Mouse (Mus musculus): ENCODE results near the gene Cachd1. TPM values are rescaled to one million over a fixed set of nuclear protein-coding genes. Genes with fewer than 3 reads are reported as not detected.

The Cachd1 gene
- total and polyA plus RNA-seq, 3 experiments = 2.0 to 5.1 (median 3.5) TPM

DNA sequence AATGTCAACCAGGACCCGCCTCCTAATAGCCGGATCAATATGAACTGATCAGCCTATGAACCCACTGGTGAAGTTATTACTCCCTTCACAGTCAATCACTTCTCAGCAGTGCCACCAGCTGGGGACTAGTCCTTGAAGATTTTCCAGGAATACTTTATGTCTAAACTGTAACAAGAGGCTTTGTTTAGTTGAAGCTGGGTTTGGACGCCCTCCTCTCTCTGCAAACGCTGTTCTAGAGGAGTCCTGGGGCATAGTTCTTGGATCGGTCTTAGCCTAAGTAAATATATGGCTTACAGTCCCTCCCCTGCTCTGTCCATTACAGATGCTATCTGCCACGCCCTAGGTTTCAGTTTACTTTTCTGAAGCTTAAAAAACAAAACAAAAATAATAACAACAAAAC lies 60.7 kb downstream of the Cachd1 start:
- H3K27ac ChIP-seq = no peak overlapping the region
- no peak overlapping the region for H3K9ac ChIP-seq (ENCODE audit: low read depth, low read length)
- no peaks in the 10 kb centered on the region for H3K27me3 ChIP-seq (ENCODE audit: control insufficient read depth, insufficient read depth, low read length)
- H3K36me3 ChIP-seq (ENCODE audit: control insufficient read depth, insufficient read depth, low read length) = no peaks in the 10 kb centered on the region
- no peak for DNase-seq
- H3K4me3 ChIP-seq = no peak overlapping the region
- WGBS = 79% methylated on average over 6 of the region's 6 CpGs
- no peaks in the 10 kb centered on the region for H3K4me1 ChIP-seq (ENCODE audit: control insufficient read depth, insufficient read depth, low read length)
- intact Hi-C loops (cut with DNase I) = no loop called here
- TF ChIP-seq CTCF (IDR thresholded peaks at IDR 0.05) = no peak
- TF ChIP-seq EP300 (IDR thresholded peaks at IDR 0.05; ENCODE audit: insufficient read depth, low read depth, low read length) = no peak
- no peak for TF ChIP-seq POLR2A (IDR thresholded peaks at IDR 0.05; ENCODE audit: insufficient read depth, low read depth, low read length)
- no peaks in the 10 kb centered on the region for H3K79me2 ChIP-seq (replicated peaks; ENCODE audit: control insufficient read depth, insufficient read depth, low read length)

DNA sequence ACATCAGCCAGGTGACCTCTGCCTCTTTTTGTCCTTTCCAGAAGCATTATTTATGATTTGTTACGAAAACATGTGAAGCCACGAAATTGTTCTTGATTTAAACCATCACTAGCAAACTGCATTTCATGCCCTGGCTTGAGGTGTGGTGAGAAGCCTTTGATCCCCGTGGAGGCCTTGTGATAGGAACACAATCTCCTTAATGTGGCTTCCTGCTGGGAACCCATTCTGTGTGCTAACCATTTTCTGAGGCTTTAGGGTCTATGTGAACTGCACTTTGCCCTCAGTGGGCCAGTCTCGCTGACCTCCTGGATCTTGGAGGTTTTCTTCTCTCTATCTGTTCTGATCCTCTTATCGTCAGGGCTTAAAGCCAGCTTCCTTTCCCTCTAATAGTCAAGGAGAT lies 66.2 kb downstream of the Cachd1 start:
- Histone ChIP-seq H3K27ac (no peak overlapping the region), H3K9ac (ENCODE audit: low read depth, low read length) (no peak overlapping the region), H3K36me3 (ENCODE audit: control insufficient read depth, insufficient read depth, low read length) (no peaks in the 10 kb centered on the region), H3K79me2 (replicated peaks; ENCODE audit: control insufficient read depth, insufficient read depth, low read length) (no peaks in the 10 kb centered on the region), H3K4me1 (ENCODE audit: control insufficient read depth, insufficient read depth, low read length) (no peaks in the 10 kb centered on the region), H3K4me3 (no peak overlapping the region), H3K27me3 (ENCODE audit: control insufficient read depth, insufficient read depth, low read length) (no peaks in the 10 kb centered on the region)
- no peak for DNase-seq
- intact Hi-C loops (cut with DNase I) = no loop called here
- 67% methylated on average over 5 of the region's 5 CpGs for WGBS
- TF ChIP-seq POLR2A (IDR thresholded peaks at IDR 0.05; ENCODE audit: insufficient read depth, low read depth, low read length) (no peak), EP300 (IDR thresholded peaks at IDR 0.05; ENCODE audit: insufficient read depth, low read depth, low read length) (no peak), CTCF (IDR thresholded peaks at IDR 0.05) (no peak)

DNA sequence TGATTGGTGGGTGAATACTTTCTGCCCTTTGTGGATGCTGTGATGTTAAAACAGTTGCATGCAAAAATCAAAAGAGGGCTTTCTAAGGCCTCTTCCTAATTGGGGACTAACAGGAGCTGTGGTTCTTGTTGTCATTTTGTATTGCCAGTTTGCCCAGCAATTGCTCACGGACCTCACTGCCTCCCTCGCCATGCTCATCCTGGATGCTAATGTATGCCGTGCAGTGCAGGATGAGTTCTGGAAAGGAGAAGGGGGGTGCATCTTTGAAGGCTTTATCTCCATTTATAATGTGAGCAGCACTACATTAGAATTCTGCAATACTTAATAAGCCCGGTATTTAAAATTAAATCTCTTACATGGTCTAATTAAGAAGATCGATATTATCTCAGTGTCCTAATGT lies 66.6 kb downstream of the Cachd1 start:
- TF ChIP-seq EP300 (IDR thresholded peaks at IDR 0.05; ENCODE audit: insufficient read depth, low read depth, low read length) = no peak
- TF ChIP-seq CTCF (IDR thresholded peaks at IDR 0.05) = no peak
- TF ChIP-seq POLR2A (IDR thresholded peaks at IDR 0.05; ENCODE audit: insufficient read depth, low read depth, low read length) = no peak
- no peak overlapping the region for H3K9ac ChIP-seq (ENCODE audit: low read depth, low read length)
- H3K36me3 ChIP-seq (ENCODE audit: control insufficient read depth, insufficient read depth, low read length) = no peaks in the 10 kb centered on the region
- no peaks in the 10 kb centered on the region for H3K27me3 ChIP-seq (ENCODE audit: control insufficient read depth, insufficient read depth, low read length)
- intact Hi-C loops (cut with DNase I) = no loop called here
- H3K27ac ChIP-seq = no peak overlapping the region
- H3K4me3 ChIP-seq = no peak overlapping the region
- H3K79me2 ChIP-seq (replicated peaks; ENCODE audit: control insufficient read depth, insufficient read depth, low read length) = no peaks in the 10 kb centered on the region
- 96% methylated on average over 5 of the region's 5 CpGs for WGBS
- DNase-seq = no peak
- H3K4me1 ChIP-seq (ENCODE audit: control insufficient read depth, insufficient read depth, low read length) = no peaks in the 10 kb centered on the region

DNA sequence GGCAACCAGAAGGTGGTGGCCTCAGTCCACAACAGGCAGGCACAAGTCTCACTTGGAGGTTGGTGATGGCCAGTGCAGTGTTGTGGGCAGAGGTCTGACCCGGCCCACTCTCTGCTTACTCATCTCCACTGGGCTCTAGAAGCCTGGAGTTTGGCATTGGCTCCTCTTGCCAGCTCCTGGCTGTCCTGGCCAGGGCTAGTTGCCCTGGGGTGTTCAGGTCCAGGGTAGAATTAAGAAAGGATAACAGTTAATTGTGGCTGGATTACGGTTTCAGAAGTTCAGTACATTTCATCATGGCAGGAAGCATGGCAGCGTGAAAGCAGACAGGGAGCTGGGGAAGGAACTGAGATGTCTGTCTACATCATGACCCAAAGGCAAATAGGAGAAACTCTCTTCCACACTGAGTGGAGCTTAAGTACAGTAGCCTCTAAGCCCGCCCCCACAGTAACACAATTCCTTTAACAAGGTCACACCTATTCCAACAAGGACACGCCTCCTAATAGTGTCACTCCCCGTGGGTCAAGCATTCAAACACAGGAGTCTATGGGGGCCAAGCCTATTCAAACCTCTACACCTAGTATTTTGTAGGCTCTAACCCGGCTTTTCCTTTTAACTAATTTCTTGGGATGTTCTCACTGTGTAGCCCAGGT lies 74.5 kb downstream of the Cachd1 start:
- no peak overlapping the region for H3K27ac ChIP-seq
- H3K4me3 ChIP-seq = no peak overlapping the region
- DNase-seq = no peak
- TF ChIP-seq EP300 (IDR thresholded peaks at IDR 0.05; ENCODE audit: insufficient read depth, low read depth, low read length) (no peak), CTCF (IDR thresholded peaks at IDR 0.05) (no peak), POLR2A (IDR thresholded peaks at IDR 0.05; ENCODE audit: insufficient read depth, low read depth, low read length) (no peak)
- no peak overlapping the region for H3K9ac ChIP-seq (ENCODE audit: low read depth, low read length)
- intact Hi-C loops (cut with DNase I) = no loop called here
- H3K36me3 ChIP-seq (ENCODE audit: control insufficient read depth, insufficient read depth, low read length) = no peaks in the 10 kb centered on the region
- no peaks in the 10 kb centered on the region for H3K79me2 ChIP-seq (replicated peaks; ENCODE audit: control insufficient read depth, insufficient read depth, low read length)
- 82% methylated on average over 7 of the region's 7 CpGs for WGBS
- no peaks in the 10 kb centered on the region for H3K27me3 ChIP-seq (ENCODE audit: control insufficient read depth, insufficient read depth, low read length)
- H3K4me1 ChIP-seq (ENCODE audit: control insufficient read depth, insufficient read depth, low read length) = no peaks in the 10 kb centered on the region

DNA sequence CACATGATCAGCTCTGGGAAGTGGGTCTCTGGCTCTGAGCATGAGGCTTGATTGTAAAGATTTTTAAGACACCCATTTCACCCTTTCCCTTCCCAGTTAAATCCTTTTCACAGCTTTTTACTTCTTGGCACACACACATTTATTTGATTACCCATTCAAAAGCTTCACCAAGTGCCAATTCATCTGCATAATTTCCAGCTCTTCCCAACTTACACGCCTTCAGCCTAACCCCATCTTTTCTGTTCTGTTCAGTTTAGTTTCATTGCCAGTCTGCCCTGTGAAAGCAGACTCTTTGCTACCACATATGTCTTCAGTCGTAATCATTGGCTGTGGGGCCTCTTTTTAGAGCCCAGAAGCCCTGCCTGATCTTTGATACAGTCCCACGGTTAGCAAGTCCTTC lies 76.0 kb downstream of the Cachd1 start:
- intact Hi-C loops (cut with DNase I) = no loop called here
- WGBS = 68% methylated on average over 3 of the region's 3 CpGs
- no peak for TF ChIP-seq CTCF (IDR thresholded peaks at IDR 0.05)
- no peak for TF ChIP-seq EP300 (IDR thresholded peaks at IDR 0.05; ENCODE audit: insufficient read depth, low read depth, low read length)
- no peak for TF ChIP-seq POLR2A (IDR thresholded peaks at IDR 0.05; ENCODE audit: insufficient read depth, low read depth, low read length)

DNA sequence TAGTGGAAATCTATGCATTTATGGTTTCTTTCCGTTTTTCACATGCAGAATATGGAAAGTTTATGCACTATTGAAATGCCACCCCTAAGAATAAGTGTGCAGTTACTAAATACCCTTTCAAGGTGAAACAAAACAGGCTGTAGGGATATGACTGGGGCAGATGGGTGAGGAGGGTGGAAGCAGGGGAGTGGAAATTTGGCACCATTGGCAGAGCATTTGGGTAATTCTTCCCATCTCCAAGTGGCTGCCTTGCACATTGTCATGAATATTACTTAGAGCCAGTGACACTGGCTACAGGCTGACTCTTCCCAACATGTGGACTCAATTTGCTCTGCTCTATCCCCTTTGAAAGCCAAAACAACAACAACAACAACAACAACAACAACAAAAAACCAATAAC lies 77.0 kb downstream of the Cachd1 start:
- no peaks in the 10 kb centered on the region; the same call in none of the 2 replicates for H3K4me1 ChIP-seq (ENCODE audit: control insufficient read depth, insufficient read depth, low read length)
- intact Hi-C loops (cut with DNase I) = no loop called here
- 95% methylated on average over 1 of the region's 1 CpGs for WGBS

More for the DNA sequence above, 76.0 kb downstream of the Cachd1 start:
- Histone ChIP-seq H3K79me2 (replicated peaks; ENCODE audit: control insufficient read depth, insufficient read depth, low read length) (no peaks in the 10 kb centered on the region), H3K27ac (no peak overlapping the region), H3K36me3 (ENCODE audit: control insufficient read depth, insufficient read depth, low read length) (no peaks in the 10 kb centered on the region), H3K27me3 (ENCODE audit: control insufficient read depth, insufficient read depth, low read length) (no peaks in the 10 kb centered on the region), H3K4me3 (no peak overlapping the region), H3K9ac (ENCODE audit: low read depth, low read length) (no peak overlapping the region), H3K4me1 (ENCODE audit: control insufficient read depth, insufficient read depth, low read length) (no peaks in the 10 kb centered on the region; the same call in none of the 2 replicates)
- DNase-seq = no peak

More for the DNA sequence above, 77.0 kb downstream of the Cachd1 start:
- no peaks in the 10 kb centered on the region for H3K79me2 ChIP-seq (replicated peaks; ENCODE audit: control insufficient read depth, insufficient read depth, low read length)
- no peaks in the 10 kb centered on the region for H3K27me3 ChIP-seq (ENCODE audit: control insufficient read depth, insufficient read depth, low read length)
- H3K4me3 ChIP-seq = no peak overlapping the region
- no peak for DNase-seq
- no peak overlapping the region for H3K27ac ChIP-seq
- no peaks in the 10 kb centered on the region for H3K36me3 ChIP-seq (ENCODE audit: control insufficient read depth, insufficient read depth, low read length)
- no peak for TF ChIP-seq CTCF (IDR thresholded peaks at IDR 0.05)
- TF ChIP-seq EP300 (IDR thresholded peaks at IDR 0.05; ENCODE audit: insufficient read depth, low read depth, low read length) = no peak
- TF ChIP-seq POLR2A (IDR thresholded peaks at IDR 0.05; ENCODE audit: insufficient read depth, low read depth, low read length) = no peak
- H3K9ac ChIP-seq (ENCODE audit: low read depth, low read length) = no peak overlapping the region

All from heart, adult 2 months (tissue).